Mouse (Mus musculus): ENCODE measurements around the gene Ucp1. TPM values are rescaled to one million over a fixed set of nuclear protein-coding genes. Genes with fewer than 3 reads are reported as not detected.
"Not testable (repeated sequence)": the region's sequence is repeated elsewhere in the genome, so short reads cannot be mapped to it uniquely, and the experiment has no call there.

The Ucp1 gene
- 100 to 1,000 TPM; 518 to 847 TPM for total RNA-seq (2021)
- long read RNA-seq, experiment 1, transcript Ucp1-201 (6 exons, 1,636 nt): major isoform, 833 of 901 reads
- long read RNA-seq, experiment 1, partial matches to known transcripts: 54 of 901 reads
- long read RNA-seq, experiment 1, other reads (novel, unspliced or antisense): 14 of 901 reads
- long read RNA-seq, experiment 2, transcript Ucp1-201 (6 exons, 1,636 nt): major isoform, 398 of 437 reads
- long read RNA-seq, experiment 2, partial matches to known transcripts: 29 of 437 reads
- long read RNA-seq, experiment 2, other reads (novel, unspliced or antisense): 10 of 437 reads

DNA sequence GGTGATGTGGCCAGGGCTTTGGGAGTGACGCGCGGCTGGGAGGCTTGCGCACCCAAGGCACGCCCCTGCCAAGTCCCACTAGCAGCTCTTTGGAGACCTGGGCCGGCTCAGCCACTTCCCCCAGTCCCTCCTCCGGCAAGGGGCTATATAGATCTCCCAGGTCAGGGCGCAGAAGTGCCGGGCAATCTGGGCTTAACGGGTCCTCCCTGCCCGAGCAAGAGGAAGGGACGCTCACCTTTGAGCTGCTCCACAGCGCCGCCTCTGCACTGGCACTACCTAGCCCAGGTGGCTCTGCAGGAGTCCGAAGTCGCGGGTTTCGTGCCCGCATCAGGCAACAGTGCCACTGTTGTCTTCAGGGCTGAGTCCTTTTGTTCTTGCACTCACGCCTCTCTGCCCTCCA, at the start of gene Ucp1:
TSS of gene Ucp1 (plus strand) at position 177 of the 400 bp plus-strand sequence.
- DNase-seq: peak; percentile 13 to 39

DNA sequence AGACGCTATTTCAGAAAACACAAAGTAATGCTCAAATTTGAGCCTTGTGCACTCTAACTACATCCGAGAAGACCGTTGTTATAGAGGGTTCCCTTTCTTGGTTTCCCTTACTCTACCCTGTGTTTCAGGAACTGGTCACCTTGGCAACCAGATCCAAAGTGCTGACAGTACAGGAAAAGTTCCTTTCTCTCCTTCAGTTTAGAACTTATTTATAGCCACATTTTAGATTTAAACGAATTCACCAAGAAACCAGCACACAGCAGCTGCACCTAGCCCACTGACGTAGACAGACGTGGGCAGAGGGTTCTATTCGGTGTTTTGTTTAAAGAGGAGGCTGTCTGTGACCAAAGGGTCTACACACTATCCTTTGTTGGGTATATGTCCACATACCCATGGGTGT, 46.0 kb upstream of the Ucp1 start:
- no peak for DNase-seq

DNA sequence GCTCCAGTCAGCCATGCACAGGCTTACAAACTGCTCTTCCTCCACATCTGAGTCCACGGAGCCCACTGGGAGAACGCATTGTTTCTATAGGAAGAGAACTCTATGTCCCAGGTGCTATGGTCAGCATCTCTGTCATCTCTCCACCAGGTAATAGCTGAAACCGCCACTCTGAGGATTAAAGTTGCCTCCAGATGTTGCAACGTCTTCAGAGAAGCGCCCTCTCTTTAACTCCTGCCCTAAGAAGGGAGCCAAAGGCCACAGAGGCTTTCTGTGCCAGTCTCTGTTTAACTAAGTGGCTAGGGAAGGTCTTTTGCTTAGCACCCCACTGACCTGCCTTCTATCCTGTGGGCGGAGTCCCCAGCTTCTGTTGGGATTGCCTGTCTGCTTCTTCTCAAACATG, 39.3 kb upstream of the Ucp1 start:
- no peak for DNase-seq

DNA sequence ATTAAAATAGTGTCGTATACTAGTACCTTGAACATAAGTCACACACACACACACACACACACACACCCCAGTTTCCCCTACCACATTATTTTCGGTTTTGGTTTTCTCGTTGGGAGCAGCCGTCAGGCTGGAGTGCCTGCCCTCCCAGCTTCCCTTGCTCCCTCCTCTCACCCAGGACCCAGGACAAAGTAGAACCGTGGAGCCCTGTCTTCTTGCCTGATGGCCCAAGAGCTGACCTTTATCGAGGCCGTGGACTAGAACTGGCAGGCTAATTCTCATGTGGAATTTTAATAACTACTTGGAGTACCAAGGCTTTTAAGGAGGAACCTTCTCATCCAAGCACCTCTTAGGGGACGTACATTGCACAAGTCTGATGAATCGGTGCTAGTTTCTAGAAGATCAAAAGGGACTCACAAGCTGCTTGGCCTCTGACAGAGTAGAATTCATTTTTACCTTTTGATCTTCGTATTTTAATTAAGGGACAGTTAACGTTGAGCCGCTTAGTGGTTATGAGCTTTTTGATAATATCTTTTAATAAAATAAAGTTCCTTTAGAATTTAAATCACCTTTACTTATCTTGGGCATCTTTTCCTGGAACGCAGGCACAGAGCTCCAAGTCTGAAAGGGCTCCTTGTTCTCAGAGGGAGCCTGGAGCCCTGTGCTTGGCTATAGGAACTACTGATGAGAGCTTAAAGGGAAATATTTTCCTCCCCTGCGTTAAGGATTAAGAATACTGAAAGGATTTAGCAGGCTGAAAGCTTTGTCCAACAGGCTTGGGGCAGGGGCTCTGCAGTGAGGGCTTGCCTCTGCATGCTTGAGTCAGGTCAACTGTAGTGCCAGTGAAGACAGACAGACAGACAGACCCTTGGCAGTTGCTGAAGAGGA, 38.5 kb upstream of the Ucp1 start:
- DNase-seq: no peak

DNA sequence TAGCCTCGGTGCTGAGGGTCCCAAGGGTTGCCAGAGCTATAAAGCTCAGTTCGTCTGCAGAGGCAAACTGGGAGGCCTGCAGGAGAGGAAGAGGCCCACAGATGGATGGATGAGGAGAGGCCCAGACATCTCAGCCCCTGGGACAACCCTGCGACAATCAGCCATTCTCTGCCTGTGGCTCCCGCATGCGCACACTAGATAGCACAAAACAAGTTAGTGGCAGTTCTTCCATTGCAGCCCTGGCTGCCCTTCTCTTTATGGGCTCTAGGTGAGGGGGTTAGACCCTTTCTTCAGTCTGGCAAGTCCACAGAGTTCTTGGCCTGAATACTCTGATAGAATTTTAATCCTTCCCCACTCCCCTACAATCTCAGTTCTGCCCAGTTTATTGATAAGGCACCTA, 37.4 kb upstream of the Ucp1 start:
- DNase-seq: no peak

DNA sequence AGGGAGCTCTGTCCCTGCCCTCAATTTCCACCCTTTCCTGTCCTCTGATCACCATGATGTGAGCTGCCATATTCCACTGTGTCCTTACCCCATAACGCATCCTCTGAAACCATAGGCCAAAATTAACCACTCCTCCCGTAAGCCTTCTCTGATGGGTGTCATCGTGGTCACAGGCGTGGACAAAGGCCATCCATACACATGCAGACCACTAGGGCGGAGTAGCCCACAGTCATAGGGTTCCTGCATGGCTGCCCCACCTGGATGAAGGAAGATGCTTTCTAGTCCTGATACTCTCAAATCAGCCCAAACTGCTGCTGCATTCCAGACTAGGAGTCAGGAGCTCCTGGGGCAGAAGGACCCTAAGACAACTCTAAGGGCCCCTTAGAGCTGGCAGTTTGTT, 32.5 kb upstream of the Ucp1 start:
- no peak for DNase-seq

DNA sequence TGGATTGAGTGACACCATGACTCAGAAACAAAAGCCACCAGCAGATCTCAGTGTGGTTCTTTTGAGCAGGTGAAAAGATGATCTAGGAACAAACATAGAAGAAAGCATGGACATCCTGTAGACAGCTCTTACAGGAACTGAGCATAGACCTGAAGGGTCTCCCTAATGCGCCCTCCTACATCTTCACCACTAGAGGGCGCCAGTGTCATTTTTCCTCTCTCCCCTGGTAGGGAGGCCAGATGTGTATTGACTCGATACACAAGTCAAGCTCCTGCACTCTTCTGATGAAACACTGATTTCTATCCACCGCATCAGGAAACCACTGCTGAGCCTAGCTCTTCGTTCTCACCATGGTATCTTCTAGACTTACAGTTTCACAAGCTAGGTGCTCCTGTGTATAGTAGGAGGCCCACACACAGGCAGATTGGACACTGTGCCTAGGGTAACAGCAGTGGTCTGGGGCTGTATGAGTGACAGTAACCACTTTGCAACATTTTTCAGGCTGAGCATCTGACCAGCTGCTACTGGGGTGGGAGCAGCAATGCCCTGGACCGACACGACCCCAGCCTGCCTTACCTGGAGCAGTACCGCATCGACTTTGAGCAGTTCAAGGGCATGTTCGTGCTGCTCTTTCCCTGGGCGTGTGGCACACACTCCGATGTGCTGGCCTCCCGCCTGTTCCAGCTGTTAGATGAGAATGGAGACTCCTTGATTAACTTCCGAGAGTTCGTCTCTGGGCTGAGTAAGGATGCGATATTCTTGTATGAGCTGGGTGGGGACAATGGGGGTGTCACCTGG, 29.5 kb upstream of the Ucp1 start:
- DNase-seq: peak; percentile 52 to 66

DNA sequence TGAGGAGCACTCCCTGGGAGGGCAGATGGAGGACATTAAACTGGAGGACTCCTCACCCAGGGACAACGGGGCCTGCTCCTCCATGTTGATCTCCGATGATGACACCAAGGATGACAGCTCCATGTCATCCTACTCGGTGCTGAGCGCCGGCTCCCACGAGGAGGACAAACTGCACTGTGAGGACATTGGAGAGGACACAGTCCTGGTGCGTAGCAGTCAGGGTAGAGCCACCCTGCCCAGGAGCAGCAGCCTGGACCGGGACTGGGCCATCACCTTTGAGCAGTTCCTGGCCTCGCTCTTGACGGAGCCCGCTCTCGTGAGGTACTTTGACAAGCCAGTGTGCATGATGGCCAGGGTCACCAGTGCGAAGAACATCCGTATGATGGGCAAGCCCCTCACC, 19.0 kb upstream of the Ucp1 start:
- no peak for DNase-seq

DNA sequence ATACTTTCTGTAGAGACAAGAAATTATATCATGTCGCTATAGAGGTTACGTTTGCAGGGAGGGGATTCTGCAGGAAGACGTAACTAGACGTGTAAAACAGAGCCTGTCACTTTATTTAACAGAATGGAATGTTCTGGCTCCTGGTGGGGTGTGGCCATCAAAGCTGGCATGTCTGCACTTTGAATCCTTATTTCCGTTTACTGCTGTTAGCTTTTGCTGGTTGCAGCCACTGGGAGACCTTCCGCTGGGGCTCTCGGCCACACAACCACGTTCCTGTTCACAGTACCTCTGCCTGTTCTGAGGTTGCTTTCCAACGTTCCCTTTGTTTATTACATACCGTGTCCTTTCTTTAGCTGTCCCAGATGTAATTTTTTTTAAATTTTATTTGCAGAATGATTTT, 17.7 kb upstream of the Ucp1 start:
- peak in 1 of 2 experiments; percentile 12 for DNase-seq

DNA sequence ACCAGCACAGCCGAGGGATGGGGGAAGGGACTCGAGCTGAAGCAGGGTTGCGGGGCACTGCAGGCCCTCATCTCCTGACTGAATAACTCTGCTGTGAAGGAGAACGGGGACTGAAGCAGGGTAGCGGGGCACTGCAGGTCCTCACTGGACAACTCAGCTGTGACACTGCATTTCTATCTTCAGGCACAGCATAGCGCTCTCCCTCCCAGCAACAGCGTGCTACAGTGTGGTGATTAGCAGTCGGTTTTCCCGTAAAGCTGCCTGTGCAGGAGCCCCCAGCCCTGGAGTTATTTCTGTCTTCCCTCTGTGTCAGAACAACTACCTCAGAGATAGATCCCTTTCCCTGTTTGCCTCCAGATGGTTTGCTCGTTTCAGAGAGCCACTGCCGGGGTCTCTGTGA, 15.7 kb upstream of the Ucp1 start:
- no peak for DNase-seq

DNA sequence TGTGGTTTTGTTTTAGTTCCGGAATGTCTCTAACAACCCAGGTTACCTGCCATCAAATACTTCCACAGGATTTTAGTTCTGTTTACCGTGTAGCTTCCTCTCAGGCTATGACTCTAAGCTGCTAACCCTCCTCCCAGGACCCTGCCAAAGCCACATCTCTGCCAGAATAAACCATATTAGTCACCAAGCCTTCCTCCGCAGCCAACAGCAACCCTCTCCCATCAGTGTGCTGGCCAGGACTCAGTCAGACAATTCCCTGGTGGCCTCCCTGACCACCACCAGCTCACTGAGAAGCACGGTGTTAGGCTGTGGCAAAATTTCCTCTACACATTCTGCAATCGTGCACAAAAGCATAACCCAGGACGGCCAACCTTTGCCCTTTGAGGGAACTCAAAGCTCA, 11.7 kb upstream of the Ucp1 start:
- peak; percentile 28 to 32 for DNase-seq

DNA sequence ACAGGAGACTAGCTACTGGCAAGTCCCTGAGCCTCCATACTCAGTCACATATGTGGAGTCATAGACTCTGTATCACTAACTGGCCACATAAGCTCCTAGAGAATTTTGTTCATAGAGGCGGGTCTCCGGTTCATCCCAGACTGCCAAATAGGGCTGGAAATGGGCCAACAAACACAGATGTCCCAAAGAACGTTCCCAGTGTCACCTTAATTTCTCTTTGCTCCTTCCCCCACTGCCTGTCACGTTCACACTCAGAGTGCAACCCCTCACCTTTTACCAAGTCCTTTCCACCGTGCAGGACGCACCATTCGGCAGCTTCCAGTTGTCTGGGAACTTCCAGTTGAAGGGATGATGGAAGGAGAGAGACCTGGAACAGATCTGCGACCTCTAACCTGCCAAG, 4.8 kb upstream of the Ucp1 start:
- peak in 1 of 2 experiments; percentile 16 for DNase-seq

DNA sequence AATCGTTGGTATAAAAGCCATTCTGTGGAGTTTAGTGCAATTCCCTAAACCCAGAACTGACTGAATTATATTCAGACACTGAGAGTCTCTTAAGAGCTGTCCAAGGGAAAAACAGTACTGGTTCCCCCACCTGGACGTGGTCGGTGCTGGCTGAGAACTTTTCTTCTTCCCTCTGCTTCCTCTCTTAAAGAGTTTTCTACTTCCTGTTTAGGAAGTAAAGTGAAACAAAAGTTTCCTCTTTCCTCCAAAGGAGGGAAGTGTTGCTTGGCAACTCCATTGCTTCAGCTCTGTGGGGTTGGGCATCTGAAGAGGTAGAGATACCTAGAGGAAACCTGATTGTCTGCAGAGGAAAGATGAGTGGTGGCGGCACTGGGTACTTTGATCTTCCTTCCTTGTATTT, 7.2 kb downstream of the Ucp1 start:
- no peak for DNase-seq

DNA sequence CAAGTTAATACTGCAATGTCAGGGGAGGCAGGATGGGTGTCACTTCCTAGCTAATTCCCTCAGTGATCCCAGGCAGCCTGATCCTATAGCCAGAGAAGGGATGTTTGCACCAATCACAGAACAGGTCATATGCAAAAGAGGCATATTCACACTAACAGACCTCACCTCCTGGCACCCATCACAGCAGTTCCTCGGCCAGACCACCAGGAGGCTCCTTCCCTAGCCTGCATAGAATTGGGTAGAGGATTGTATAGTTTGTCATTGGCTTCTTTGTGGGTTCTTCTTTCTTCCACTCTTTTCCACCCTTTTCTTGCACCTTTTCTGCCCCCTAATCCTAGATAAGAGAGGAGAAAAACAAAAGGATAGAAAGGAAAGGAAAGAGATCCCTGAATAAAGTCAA, 10.0 kb downstream of the Ucp1 start:
- DNase-seq: peak; percentile 4 to 35

DNA sequence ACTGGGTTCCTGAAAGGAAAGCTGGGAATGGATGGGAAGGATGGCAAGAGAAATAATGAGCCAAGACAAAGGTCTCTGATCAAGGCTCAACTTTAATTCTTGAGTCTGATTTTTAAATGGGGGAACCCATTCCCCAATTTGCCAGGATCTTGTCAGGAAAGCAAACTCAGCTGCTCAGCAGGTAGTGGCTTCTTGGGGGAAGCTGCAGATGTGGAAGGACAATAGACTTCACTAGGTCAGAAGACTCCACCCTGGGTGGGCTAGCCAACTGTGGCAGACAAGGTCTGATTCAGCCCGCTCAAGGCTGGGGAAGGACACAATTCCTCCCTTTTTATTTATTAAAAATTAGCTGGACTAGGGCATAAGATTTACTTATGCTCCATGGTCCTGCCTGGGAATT, 14.8 kb downstream of the Ucp1 start:
- DNase-seq: no peak

DNA sequence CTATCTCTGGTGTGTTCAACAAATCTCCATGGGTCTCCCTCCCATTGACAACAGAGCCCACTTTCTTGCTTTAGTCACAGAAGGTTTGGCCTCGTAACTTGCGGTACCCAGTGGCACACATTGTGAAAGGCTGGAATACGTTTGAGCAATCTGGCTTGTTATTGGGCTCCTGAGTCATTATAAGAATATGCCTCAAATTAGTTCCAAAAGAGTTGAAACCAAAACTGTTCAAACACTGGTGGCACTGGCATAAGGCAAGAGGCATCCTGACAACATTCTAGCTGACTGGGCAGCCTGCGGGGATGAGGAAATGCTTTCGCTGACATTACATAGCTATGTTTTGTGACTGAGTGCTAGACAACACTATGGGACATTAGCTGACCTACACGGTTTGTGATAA, 19.7 kb downstream of the Ucp1 start:
- no peak for DNase-seq

DNA sequence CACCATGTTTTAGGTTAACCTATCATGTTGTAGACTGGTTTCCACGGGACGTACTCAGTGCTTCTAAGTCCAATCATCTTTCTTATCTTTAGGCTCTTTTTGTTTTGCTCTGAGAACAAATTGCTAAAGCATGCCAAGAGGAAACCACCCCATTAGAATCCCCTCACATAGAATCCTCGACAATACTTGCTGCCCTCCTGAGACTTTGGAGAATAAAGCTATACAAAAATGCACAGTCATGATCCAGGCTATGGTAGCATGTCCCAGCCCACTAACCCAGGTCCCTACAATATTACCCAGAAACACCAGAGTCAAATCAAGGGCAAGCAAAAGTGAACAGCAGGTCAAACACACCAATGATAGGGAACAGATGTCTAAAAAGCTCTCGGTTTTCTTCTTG, 24.9 kb downstream of the Ucp1 start:
- not testable (repeated sequence) for DNase-seq

DNA sequence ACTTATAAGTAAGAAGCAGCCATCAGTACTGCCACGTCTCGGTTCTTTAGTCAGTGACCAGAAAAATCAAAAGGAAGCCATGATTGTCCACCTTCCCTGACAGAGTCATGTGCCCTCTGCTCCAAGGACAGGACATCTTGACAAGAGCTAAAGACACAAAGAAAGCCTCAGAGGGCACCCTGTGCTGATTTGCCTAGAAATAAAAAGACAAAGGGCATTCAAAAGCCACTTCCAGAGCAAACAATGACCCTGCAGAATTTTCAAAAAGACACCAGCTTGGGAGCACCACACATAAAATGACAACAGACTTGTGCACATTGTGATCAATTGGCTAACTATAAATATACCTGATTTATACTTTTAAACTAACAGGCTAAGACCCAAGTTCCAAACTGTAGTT, 25.5 kb downstream of the Ucp1 start:
- no peak for DNase-seq

DNA sequence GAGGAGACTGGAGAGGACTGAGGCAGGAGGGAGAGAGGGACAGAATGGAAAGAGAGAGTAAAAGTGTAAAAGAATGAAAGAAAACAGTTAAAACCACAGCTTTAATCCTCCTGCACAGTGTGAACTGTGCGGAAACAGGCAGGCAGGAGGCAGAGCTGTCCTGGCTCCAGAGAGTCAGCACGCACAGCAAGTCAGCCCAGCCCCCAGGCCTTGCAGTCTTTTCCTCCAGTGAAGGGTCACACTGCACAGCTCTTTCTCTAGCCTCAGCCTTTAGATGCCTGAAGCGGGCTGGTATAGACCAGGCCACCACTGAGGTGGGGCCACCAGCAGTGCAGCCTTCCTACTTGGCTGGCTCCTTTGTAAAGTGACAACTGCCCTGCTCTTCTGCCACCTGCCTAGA, 30.4 kb downstream of the Ucp1 start:
- DNase-seq: no peak

DNA sequence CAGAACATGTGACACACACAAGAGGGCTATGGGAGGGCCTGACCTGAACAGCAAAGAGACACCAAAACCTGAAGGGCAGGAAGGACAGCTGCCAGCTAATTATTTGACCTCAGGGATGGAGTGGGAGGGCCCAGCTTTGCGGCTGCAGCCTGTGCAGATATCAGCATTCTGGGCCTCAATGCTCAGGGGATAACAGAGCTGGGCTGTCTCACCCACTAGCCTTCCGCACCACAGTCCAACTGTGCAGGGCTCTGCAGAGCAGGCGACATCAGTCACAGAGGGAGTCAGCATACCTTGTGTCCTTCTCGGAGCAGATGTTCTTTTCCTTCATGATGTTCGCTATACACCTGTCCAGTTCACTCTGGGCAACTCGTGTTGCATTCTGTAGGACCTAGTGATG, 32.2 kb downstream of the Ucp1 start:
- DNase-seq: no peak

DNA sequence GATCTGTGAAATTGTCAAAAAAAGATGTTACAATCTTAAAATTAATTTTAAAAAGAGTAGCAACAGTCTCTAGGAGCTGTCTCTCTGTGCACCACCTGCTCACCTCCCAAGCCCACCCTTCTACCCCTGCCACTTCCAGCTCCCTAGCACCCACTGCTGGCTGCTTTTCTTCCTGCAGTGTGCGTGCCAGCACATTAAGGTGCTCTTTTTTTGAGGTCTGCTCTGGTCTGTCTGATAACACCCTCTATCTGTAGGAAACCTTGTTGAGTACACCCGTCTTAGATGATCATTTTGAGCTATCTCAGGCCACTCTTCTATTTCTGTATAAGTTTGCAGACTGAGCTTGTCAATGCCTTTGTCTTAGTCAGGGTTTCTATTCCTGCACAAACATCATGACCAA, 32.9 kb downstream of the Ucp1 start:
- no peak for DNase-seq

DNA sequence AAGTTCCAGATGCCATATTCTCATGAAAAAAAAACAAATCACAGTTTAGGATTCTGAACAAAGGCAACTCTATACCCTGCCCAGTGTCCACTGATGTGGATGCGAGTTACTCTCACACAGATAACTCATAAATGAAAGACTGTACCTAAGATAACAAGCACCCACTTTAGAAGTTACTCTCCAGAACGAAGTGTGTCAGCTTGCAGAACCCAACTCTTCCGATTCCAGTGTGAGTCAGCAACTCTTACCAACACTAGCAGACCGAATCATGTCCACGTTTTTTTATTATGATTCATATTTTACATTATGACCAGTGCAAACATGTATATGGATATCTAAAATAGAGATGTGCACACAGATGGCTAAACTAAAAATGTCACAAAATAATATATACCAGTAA, 37.7 kb downstream of the Ucp1 start:
- DNase-seq: no peak

DNA sequence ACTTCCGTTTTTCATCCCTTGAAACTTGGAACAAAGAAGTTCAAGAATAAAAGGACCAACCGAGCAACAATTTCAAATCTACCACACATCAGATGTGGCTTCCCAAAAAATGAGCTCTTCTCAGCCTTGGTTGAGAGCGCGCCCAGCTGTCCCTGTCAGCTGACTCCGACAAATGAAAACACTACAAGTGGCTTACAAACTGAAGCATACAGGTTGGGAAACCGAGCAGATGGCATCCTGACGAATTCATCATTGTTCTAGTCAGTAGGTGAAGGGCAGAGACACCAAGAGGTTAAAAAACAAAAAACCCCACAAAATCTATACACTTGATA, 41.4 kb downstream of the Ucp1 start:
- peak; percentile 6 to 13 for DNase-seq
